Mouse (Mus musculus) liver, embryonic 14.5 days (tissue): ENCODE results near the gene H2al1g.
"Not testable (repeated sequence)": the region's sequence is repeated elsewhere in the genome, so short reads cannot be mapped to it uniquely, and the experiment has no call there.

Experiments used
- CTCF ChIP-seq: IDR thresholded peaks from 2 replicates; pipeline ENCODE4 v1.5.1; 2016; ENCODE audit warnings: antibody characterized with exemption, low read depth, control low read depth
- EP300 ChIP-seq: IDR thresholded peaks from 2 replicates; pipeline ENCODE4 v1.6.1; 2016; ENCODE audit warnings: antibody characterized with exemption, low read depth

DNA sequence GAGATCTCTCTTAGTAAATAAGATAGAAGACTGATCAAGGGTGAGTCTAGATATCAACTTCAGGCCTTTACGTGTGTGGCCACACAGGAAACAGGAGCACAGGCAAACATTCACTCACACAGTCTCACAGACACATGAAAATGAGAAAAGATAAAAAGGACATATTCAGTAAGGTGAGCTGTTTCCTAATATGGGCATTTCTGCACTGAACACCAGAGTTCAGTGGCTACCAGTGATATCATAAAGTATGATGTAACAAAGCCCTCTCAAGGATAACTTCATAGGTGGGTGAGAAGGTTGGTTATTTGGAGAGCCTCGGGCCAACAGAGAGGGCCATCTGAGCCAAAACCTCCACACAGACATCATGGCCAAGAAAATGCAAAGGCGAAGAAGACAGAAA is 19.1 kb upstream of the H2al1g start, which contains the start of gene H2al1a:
- not testable (repeated sequence) for TF ChIP-seq CTCF, EP300
